ENCODE assay signal across 8 mouse cellular contexts in genomic region chr17:25111739-25112422, GRCm38 (mm10). TPM values are rescaled to one million over a fixed set of nuclear protein-coding genes. Genes with fewer than 3 reads are reported as not detected.
DNase-seq lines count a peak whose midpoint lies in the region; ATAC-seq lines count a peak whose summit lies in the region.
"Had no signal": no experiment of that assay in that cellular context is flagged by ENCODE, and none has a peak within 500 bp of the region (broad histone marks: within the 10 kb centered on the region; RNA-seq: fewer than 3 reads in every experiment).

No protein-coding gene starts in this region.

- H3K9me3 ChIP-seq in neural tube, embryonic 13.5 days: no peaks in the 10 kb centered on the region
- H3K9me3 ChIP-seq in neural tube, embryonic 15.5 days (replicated peaks): no peaks in the 10 kb centered on the region
- H3K9me3 ChIP-seq in limb, embryonic 10.5 days (replicated peaks): no peaks in the 10 kb centered on the region

- H3K36me3 ChIP-seq in neural tube, embryonic 13.5 days: peaks cover 52% of the 10 kb centered on the region
- H3K36me3 ChIP-seq in neural tube, embryonic 15.5 days: peaks cover 57% of the 10 kb centered on the region
- H3K36me3 ChIP-seq in limb, embryonic 10.5 days: peaks cover 75% of the 10 kb centered on the region

- H3K4me3 ChIP-seq in neural tube, embryonic 13.5 days: no peak overlapping the region
- no peak overlapping the region for H3K4me3 ChIP-seq in neural tube, embryonic 15.5 days (replicated peaks)
- no peak overlapping the region for H3K4me3 ChIP-seq in limb, embryonic 10.5 days

- no peak for ATAC-seq in neural tube, embryonic 13.5 days (ENCODE audit: low read depth)
- no peak for ATAC-seq in neural tube, embryonic 15.5 days (ENCODE audit: low FRiP score)

- no peak overlapping the region for H3K4me2 ChIP-seq in neural tube, embryonic 13.5 days
- no peak overlapping the region for H3K4me2 ChIP-seq in neural tube, embryonic 15.5 days

- peak overlapping the region; percentile 27; the same call in 1 of the 2 replicates for H3K9ac ChIP-seq in neural tube, embryonic 13.5 days
- no peak overlapping the region for H3K9ac ChIP-seq in neural tube, embryonic 15.5 days (replicated peaks)

- H3K27ac ChIP-seq in neural tube, embryonic 13.5 days (replicated peaks): no peak overlapping the region
- no peak overlapping the region; the same call in 1 of the 2 replicates for H3K27ac ChIP-seq in neural tube, embryonic 15.5 days (replicated peaks)
- H3K27ac ChIP-seq in limb, embryonic 10.5 days: no peak overlapping the region

- no peaks in the 10 kb centered on the region for H3K27me3 ChIP-seq in neural tube, embryonic 13.5 days
- H3K27me3 ChIP-seq in neural tube, embryonic 15.5 days (replicated peaks): no peaks in the 10 kb centered on the region
- no peaks in the 10 kb centered on the region for H3K27me3 ChIP-seq in limb, embryonic 10.5 days (ENCODE audit: low read depth, poor library complexity, severe bottlenecking)

- WGBS in neural tube, embryonic 13.5 days: 87% methylated on average over 8 of the region's 8 CpGs
- 87% methylated on average over 8 of the region's 8 CpGs for WGBS in neural tube, embryonic 15.5 days
- WGBS in limb, embryonic 10.5 days: 87% methylated on average over 8 of the region's 8 CpGs

- peak; percentile 93 to 95 for DNase-seq in cerebellum, postnatal 10 days
- peak; percentile 55 to 62 for DNase-seq in heart, postnatal 10 days
- DNase-seq in left cerebral cortex, postnatal 4 days: peak; percentile 81
- no peak for DNase-seq in limb, embryonic 10.5 days (ENCODE audit: low spot score)
- DNase-seq in testis, postnatal 10 days (ENCODE audit: low spot score): no peak

- intact Hi-C loops in heart, postnatal 10 days (cut with DNase I): loop anchor here (5.0 kb wide), 1 partner anchor 70 kb away; the partner anchor contains the start of gene BC003965
- intact Hi-C loops in left cerebral cortex, postnatal 4 days (cut with DNase I): no loop called here

- peaks cover 17% of the 10 kb centered on the region for H3K4me1 ChIP-seq in neural tube, embryonic 13.5 days (replicated peaks)
- H3K4me1 ChIP-seq in neural tube, embryonic 15.5 days: peaks cover 38% of the 10 kb centered on the region
- peaks cover 16% of the 10 kb centered on the region for H3K4me1 ChIP-seq in limb, embryonic 10.5 days

RNA-seq across cellular contexts. Expression of gene Telo2, which starts 3.9 kb away (rescaled TPM):
- polyA plus RNA-seq in neural tube, embryonic 13.5 days (2015; fragmentation: Nextera tagmentation; extraction: Ambion mirVana): 45.7 and 46.7 TPM in 2 replicates
- 56.5 and 57.6 TPM in 2 replicates for polyA plus RNA-seq in neural tube, embryonic 15.5 days (2015; fragmentation: Nextera tagmentation; extraction: Ambion mirVana)
- 10 to 100 TPM; 15.2 to 16.8 TPM for total RNA-seq in heart, postnatal 10 days (2021)
- total RNA-seq in left cerebral cortex, postnatal 4 days (2021): 10 to 100 TPM; 58.3 to 59.3 TPM
- polyA plus RNA-seq in limb, embryonic 10.5 days (2016; fragmentation: Nextera tagmentation; extraction: Ambion mirVana): 60.6 and 60.7 TPM in 2 replicates

RNA-seq across cellular contexts. Expression of gene Ptx4, which starts 8.7 kb away (rescaled TPM):
- polyA plus RNA-seq in neural tube, embryonic 13.5 days (2015; fragmentation: Nextera tagmentation; extraction: Ambion mirVana): not detected in 2 replicates
- polyA plus RNA-seq in neural tube, embryonic 15.5 days (2015; fragmentation: Nextera tagmentation; extraction: Ambion mirVana): 0.13 TPM in 1 of 2 replicates, not detected in the other
- total RNA-seq in heart, postnatal 10 days (2021): 1 to 10 TPM; 1.9 to 4.6 TPM
- under 1 TPM; 0.32 to 0.34 TPM for total RNA-seq in left cerebral cortex, postnatal 4 days (2021)
- polyA plus RNA-seq in limb, embryonic 10.5 days (2016; fragmentation: Nextera tagmentation; extraction: Ambion mirVana): 0.18 and 0.23 TPM in 2 replicates

RNA-seq across cellular contexts. Expression of gene Clcn7, which starts 21.3 kb away (rescaled TPM):
- 23.7 and 24.4 TPM in 2 replicates for polyA plus RNA-seq in neural tube, embryonic 13.5 days (2015; fragmentation: Nextera tagmentation; extraction: Ambion mirVana)
- 25.1 and 28.7 TPM in 2 replicates for polyA plus RNA-seq in neural tube, embryonic 15.5 days (2015; fragmentation: Nextera tagmentation; extraction: Ambion mirVana)
- 10 to 100 TPM; 27.7 to 28.8 TPM for total RNA-seq in heart, postnatal 10 days (2021)
- 10 to 100 TPM; 40.9 to 42.5 TPM for total RNA-seq in left cerebral cortex, postnatal 4 days (2021)
- 21.3 and 26.5 TPM in 2 replicates for polyA plus RNA-seq in limb, embryonic 10.5 days (2016; fragmentation: Nextera tagmentation; extraction: Ambion mirVana)

RNA-seq across cellular contexts. Expression of gene Tmem204, which starts 28.5 kb away (rescaled TPM):
- 9.0 and 10.8 TPM in 2 replicates for polyA plus RNA-seq in neural tube, embryonic 13.5 days (2015; fragmentation: Nextera tagmentation; extraction: Ambion mirVana)
- 11.4 and 13.3 TPM in 2 replicates for polyA plus RNA-seq in neural tube, embryonic 15.5 days (2015; fragmentation: Nextera tagmentation; extraction: Ambion mirVana)
- total RNA-seq in heart, postnatal 10 days (2021): 10 to 100 TPM; 42.1 to 42.2 TPM
- 1 to 10 TPM; 5.4 to 6.7 TPM for total RNA-seq in left cerebral cortex, postnatal 4 days (2021)
- polyA plus RNA-seq in limb, embryonic 10.5 days (2016; fragmentation: Nextera tagmentation; extraction: Ambion mirVana): 11.3 and 15.3 TPM in 2 replicates

RNA-seq across cellular contexts. Expression of gene Ccdc154, which starts 50.4 kb away (rescaled TPM):
- not detected in 2 replicates for polyA plus RNA-seq in neural tube, embryonic 13.5 days (2015; fragmentation: Nextera tagmentation; extraction: Ambion mirVana)
- not detected in 2 replicates for polyA plus RNA-seq in neural tube, embryonic 15.5 days (2015; fragmentation: Nextera tagmentation; extraction: Ambion mirVana)
- total RNA-seq in heart, postnatal 10 days (2021): under 1 TPM in 1 of 2 experiments, not detected in 1; 0.10 TPM
- under 1 TPM in 1 of 2 experiments, not detected in 1; 0.16 TPM for total RNA-seq in left cerebral cortex, postnatal 4 days (2021)
- not detected in 2 replicates for polyA plus RNA-seq in limb, embryonic 10.5 days (2016; fragmentation: Nextera tagmentation; extraction: Ambion mirVana)
- polyA plus RNA-seq: heart, embryonic 14.5 days had no signal

Comparison
In these comparisons a context has a peak if more than half of its experiments do, and no peak if none do; other contexts are left out.
1. DNase-seq: peak in cerebellum, postnatal 10 days (2 of 2), heart, postnatal 10 days (2 of 2) and left cerebral cortex, postnatal 4 days (single experiment); none in limb, embryonic 10.5 days (single experiment) and testis, postnatal 10 days (single experiment).